Comparison of ENCODE assay signal across 8 mouse cellular contexts in the genomic region with DNA sequence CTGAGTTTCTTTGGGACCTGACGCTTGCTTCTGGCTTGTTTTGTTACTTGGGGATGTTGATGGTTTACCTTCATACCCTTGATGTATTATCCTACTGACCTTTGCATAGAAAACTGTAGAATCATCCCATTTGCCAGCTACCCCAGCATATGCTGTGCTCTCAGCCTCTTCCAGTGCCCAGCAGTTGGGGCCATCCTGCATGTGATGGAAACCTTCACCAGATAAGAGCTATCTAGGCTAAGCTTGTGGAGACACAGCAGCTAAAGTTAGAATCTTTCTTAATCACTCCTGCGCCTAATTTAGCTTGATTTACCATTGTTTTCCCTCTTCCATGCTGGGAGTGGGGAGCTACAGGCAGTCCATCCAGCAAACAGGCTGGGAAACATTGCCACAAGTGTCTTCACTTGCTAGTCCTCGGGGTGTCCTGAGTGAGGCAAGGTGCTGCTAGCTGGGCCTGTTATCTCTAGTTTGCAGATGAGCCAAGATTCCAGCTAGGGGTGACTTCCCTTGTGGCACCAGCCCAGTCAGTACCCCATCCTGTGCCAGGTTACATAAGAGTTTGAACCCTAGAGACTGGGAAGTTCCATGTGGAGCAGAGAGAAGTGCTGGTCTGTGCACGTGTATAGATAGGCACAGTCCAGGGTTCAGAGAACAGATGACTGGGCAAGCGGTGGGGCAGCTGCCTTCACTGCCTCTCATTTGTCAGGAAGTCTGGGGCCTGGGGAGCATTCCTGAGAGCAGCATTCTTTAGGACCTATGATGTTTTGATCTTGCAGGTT. TPM values are rescaled to one million over a fixed set of nuclear protein-coding genes. Genes with fewer than 3 reads are reported as not detected.
DNase-seq lines count a peak whose midpoint lies in the region; ATAC-seq lines count a peak whose summit lies in the region.

No protein-coding gene starts in this region.

- H3K27ac ChIP-seq in embryonic facial prominence, embryonic 14.5 days (replicated peaks; ENCODE audit: low read depth, low read length): no peak overlapping the region
- no peak overlapping the region for H3K27ac ChIP-seq in forebrain, embryonic 12.5 days

- no peaks in the 10 kb centered on the region for H3K9me3 ChIP-seq in embryonic facial prominence, embryonic 14.5 days (ENCODE audit: control insufficient read depth, low read length)
- H3K9me3 ChIP-seq in forebrain, embryonic 12.5 days: no peaks in the 10 kb centered on the region

- H3K9ac ChIP-seq in embryonic facial prominence, embryonic 14.5 days (ENCODE audit: low read depth, low read length): no peak overlapping the region
- H3K9ac ChIP-seq in forebrain, embryonic 12.5 days: no peak overlapping the region

- H3K4me3 ChIP-seq in embryonic facial prominence, embryonic 14.5 days (ENCODE audit: low read depth, low read length): no peak overlapping the region
- no peak overlapping the region for H3K4me3 ChIP-seq in forebrain, embryonic 12.5 days (replicated peaks)

- peaks cover 9% of the 10 kb centered on the region; the same call in 1 of the 2 replicates for H3K36me3 ChIP-seq in embryonic facial prominence, embryonic 14.5 days (ENCODE audit: control insufficient read depth, insufficient read depth, low read length)
- no peaks in the 10 kb centered on the region for H3K36me3 ChIP-seq in forebrain, embryonic 12.5 days (replicated peaks)

- H3K27me3 ChIP-seq in embryonic facial prominence, embryonic 14.5 days (replicated peaks; ENCODE audit: control insufficient read depth, insufficient read depth, low read length): no peaks in the 10 kb centered on the region
- no peaks in the 10 kb centered on the region for H3K27me3 ChIP-seq in forebrain, embryonic 12.5 days

- no peaks in the 10 kb centered on the region; the same call in 1 of the 2 replicates for H3K4me1 ChIP-seq in embryonic facial prominence, embryonic 14.5 days (ENCODE audit: control insufficient read depth, insufficient read depth, low read length)
- peaks cover 9% of the 10 kb centered on the region; the same call in 1 of the 2 replicates for H3K4me1 ChIP-seq in forebrain, embryonic 12.5 days

- H3K4me2 ChIP-seq in embryonic facial prominence, embryonic 14.5 days (ENCODE audit: low read depth, low read length): no peak overlapping the region
- no peak overlapping the region for H3K4me2 ChIP-seq in forebrain, embryonic 12.5 days

- 0 out of 2 replicates have a peak, but pooled peaks have one; percentile 39 for ATAC-seq in embryonic facial prominence, embryonic 14.5 days (ENCODE audit: low read depth)
- peak; percentile 82 for ATAC-seq in megakaryocyte progenitor cell, adult 5-6 weeks (replicated peaks; ENCODE audit: poor library complexity)
- ATAC-seq in forebrain, embryonic 12.5 days (ENCODE audit: low FRiP score): no peak

- peak; percentile 69 for DNase-seq in gastrocnemius, postnatal 25 days
- DNase-seq in gastrocnemius, postnatal 4 days (ENCODE audit: low spot score in 2 of 2): no peak
- DNase-seq in embryonic facial prominence, embryonic 14.5 days (ENCODE audit: low spot score): no peak
- DNase-seq in kidney, adult 11 months: peak; percentile 92
- no peak for DNase-seq in right cerebral cortex, postnatal 10 days (ENCODE audit: low spot score in 2 of 2)
- DNase-seq in spleen, postnatal 4 days (ENCODE audit: low spot score in 2 of 2): no peak

- WGBS in embryonic facial prominence, embryonic 14.5 days: 73% methylated on average over 5 of the region's 5 CpGs
- WGBS in forebrain, embryonic 12.5 days: 80% methylated on average over 5 of the region's 5 CpGs

RNA-seq across cellular contexts. Expression of gene Mgrn1, which starts 10.4 kb away (rescaled TPM):
- 10 to 100 TPM; 51.5 to 55.2 TPM for total RNA-seq in gastrocnemius, postnatal 25 days (2021)
- total RNA-seq in gastrocnemius, postnatal 4 days (2021): 10 to 100 TPM; 87.3 to 91.8 TPM
- polyA plus RNA-seq in embryonic facial prominence, embryonic 14.5 days (2014; fragmentation: Nextera tagmentation; extraction: Ambion mirVana): 76.2 and 87.8 TPM in 2 replicates
- 20.5 and 23.2 TPM in 2 replicates for total RNA-seq in megakaryocyte progenitor cell, adult 5-6 weeks (2015)
- 12.6 and 18.2 TPM in 2 replicates for total RNA-seq in megakaryocyte progenitor cell, adult 5-6 weeks (2017)
- 80.2 and 85.1 TPM in 2 replicates for polyA plus RNA-seq in forebrain, embryonic 12.5 days (2016; fragmentation: Nextera tagmentation; extraction: Ambion mirVana)

RNA-seq across cellular contexts. Expression of gene Ubald1, which starts 16.3 kb away (rescaled TPM):
- total RNA-seq in gastrocnemius, postnatal 25 days (2021): 10 to 100 TPM; 26.1 to 27.0 TPM
- total RNA-seq in gastrocnemius, postnatal 4 days (2021): 10 to 100 TPM; 32.3 to 32.8 TPM
- polyA plus RNA-seq in embryonic facial prominence, embryonic 14.5 days (2014; fragmentation: Nextera tagmentation; extraction: Ambion mirVana): 36.3 and 39.0 TPM in 2 replicates
- total RNA-seq in megakaryocyte progenitor cell, adult 5-6 weeks (2015): 36.5 and 38.4 TPM in 2 replicates
- 16.3 and 16.5 TPM in 2 replicates for total RNA-seq in megakaryocyte progenitor cell, adult 5-6 weeks (2017)
- 23.8 and 27.2 TPM in 2 replicates for polyA plus RNA-seq in forebrain, embryonic 12.5 days (2016; fragmentation: Nextera tagmentation; extraction: Ambion mirVana)

RNA-seq across cellular contexts. Expression of gene Nudt16l1, which starts 42.1 kb away (rescaled TPM):
- total RNA-seq in gastrocnemius, postnatal 25 days (2021): 10 to 100 TPM; 11.2 to 18.2 TPM
- 10 to 100 TPM; 51.5 to 57.6 TPM for total RNA-seq in gastrocnemius, postnatal 4 days (2021)
- polyA plus RNA-seq in embryonic facial prominence, embryonic 14.5 days (2014; fragmentation: Nextera tagmentation; extraction: Ambion mirVana): 143 and 162 TPM in 2 replicates
- 25.2 and 30.1 TPM in 2 replicates for total RNA-seq in megakaryocyte progenitor cell, adult 5-6 weeks (2015)
- 18.9 and 19.3 TPM in 2 replicates for total RNA-seq in megakaryocyte progenitor cell, adult 5-6 weeks (2017)
- polyA plus RNA-seq in forebrain, embryonic 12.5 days (2016; fragmentation: Nextera tagmentation; extraction: Ambion mirVana): 124 and 125 TPM in 2 replicates

Comparison
In these comparisons a context has a peak if more than half of its experiments do, and no peak if none do; other contexts are left out.
1. DNase-seq: peak in gastrocnemius, postnatal 25 days (single experiment) and kidney, adult 11 months (single experiment); none in gastrocnemius, postnatal 4 days (0 of 2), embryonic facial prominence, embryonic 14.5 days (single experiment), right cerebral cortex, postnatal 10 days (0 of 2) and spleen, postnatal 4 days (0 of 2).